Mouse (Mus musculus) neural tube, embryonic 10.5 days (tissue): ENCODE results near the gene Trak1.

Experiments used
- DNase-seq: peaks from one replicate; pipeline ENCODE4 v3.0.0-alpha.2; 2017; ENCODE audit warnings: low spot score; ENCODE audit errors: extremely low spot score

The Trak1 gene

DNA sequence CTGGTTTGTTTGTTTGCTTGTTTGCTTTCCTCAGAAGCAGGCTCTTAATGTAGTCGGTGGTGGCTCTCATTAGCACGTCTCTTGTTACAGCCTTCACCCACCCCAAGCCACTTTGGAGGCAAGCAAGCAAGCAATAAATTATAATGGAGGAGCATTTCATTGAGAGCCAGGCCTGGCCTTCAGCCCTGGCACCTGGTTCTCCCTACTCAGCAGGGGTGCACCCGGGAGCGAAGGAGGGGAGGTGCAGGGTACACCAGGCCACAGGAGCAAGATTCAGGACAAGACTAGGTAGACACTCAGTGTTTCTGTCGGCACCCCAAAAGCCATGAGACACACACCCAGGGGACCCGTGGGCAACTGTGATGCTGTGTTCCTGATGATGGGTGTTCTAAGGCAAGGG, 72.3 kb downstream of the Trak1 start:
- DNase-seq, result no peak

DNA sequence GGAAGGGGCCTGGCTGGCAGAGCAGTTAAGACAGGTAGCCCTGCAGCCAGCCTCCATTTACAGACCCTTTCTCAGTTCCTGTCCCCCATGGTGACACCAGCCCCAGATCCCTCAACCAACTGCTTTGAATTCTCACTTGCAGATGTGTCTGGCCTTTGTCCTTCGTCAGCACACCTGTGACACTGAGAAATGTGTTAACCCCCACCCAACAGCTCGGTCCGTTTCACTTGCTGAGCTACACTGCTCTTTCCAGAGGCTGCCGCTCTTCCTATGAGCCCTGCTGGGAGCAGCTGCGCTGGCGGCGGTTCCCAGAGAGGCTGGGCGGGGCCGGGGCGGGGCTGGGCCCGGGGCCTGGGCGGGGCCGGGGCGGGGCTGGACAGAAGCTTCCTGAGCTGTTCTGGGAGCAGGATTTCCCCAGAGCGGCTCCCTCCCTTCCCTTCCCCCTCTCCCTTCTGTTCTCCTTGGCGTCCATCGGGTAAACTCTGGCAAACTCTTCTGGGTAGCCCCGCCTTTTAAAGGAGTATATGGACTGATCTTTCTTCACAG, 74.1 kb downstream of the Trak1 start:
- peak; percentile 94 for DNase-seq

GRCm38 (mm10) chr9:121371946-121372646, 74.8 kb downstream of the Trak1 start:
- no peak for DNase-seq

DNA sequence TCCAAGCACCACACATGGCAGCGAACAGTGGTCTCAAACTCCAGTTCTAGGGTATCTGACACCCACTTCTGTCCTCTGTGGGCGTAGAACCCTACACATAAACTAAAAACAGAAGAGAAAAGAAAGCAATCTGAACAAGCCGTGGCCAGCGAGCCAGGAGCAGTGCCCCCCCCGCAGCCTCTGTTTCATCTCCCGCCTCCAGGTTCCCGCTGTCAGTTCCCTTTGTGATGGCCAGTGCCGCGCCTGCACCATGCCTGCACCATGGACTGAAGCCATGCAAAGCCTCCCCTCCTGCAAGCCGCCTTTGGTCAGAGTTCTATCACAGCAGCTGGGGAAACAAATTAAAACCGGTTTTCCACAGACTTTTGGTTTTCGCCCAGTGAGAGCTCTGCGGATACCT, 75.8 kb downstream of the Trak1 start:
- DNase-seq, result no peak

- DNase-seq, result no peak
These were observed 76.2 kb downstream of the Trak1 start for GRCm38 (mm10) chr9:121373512-121373911.

DNA sequence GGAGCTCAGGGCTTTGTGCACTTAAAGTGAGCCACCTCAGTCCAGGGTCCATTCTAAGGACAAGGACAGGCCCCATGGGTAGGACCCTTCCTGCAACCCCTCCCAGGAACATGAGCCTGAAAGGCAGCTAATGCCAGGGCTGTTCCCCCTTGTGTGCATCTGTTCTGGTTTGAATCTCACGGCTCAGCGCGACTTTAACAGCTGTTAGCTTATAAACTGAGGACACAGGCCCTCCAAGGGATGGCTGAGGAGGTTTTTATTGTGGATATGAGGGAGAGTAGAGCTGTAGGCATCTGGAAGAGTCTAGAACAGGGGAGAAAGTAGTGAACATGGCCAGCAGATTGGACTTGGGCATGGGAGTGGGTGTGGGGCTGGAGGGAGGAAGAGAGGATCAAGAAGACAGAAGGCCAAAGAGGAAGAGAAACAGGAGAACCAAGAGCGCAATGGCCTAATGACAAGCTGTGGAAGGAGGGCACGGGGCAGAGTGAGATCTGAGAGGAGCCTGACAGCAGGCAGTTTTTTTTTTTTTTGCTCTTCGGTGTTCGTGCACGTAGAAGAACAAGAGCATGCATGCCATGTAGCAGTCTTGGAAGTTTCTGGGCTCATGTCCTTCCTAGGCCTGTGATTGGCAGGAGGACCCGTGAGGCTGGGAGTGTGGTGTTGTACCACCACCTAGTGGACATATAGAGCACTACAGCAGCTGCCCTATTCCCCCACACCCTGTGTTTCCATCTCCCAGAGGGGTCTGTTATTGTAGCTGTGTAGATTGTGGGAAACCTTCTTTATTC, 77.0 kb downstream of the Trak1 start:
- peak; percentile 74 for DNase-seq

GRCm38 (mm10) chr9:121374864-121375255, 77.6 kb downstream of the Trak1 start:
- DNase-seq, result no peak

DNA sequence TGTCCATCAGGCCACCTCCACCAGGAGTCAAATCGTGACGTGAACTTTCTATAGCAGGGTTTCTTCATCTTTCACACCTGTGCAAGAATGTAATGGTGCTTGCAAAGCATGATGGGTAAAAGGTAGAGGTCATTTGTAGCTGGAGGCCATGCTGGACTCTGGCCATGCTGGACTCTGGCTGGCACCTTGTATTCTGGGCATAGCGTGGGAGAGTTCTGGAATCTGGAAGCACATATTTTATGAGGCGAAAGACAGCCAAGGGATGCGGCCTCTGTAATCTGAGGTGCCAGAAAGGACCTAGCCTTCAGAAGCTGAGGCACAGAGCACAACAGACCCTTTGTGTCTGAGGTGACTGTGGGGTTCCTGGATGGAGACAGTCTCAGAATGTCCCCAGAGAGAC, 78.8 kb downstream of the Trak1 start:
- no peak for DNase-seq

GRCm38 (mm10) chr9:121380310-121380920, 83.1 kb downstream of the Trak1 start:
- no peak for DNase-seq

GRCm38 (mm10) chr9:121381678-121382297, 84.5 kb downstream of the Trak1 start:
- no peak for DNase-seq

DNA sequence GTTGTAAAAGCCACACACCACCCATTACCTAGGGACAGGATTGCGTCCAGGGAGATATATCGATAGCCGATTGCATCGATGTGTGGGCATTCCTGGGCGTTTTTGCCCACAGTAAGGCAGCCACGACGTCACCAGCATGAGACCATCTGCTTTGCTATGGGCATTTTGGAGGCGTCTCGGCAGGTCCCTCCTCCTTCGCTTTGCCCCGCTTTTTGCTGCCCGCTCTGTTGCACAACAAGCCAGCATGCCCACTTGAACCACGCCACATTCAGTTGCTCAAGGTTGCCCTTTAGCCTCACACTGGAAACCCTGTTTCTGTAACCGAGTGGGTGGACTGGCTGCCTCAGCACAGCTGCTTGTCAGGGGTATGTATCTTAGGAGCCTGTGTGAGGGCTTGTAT, 85.3 kb downstream of the Trak1 start:
- no peak for DNase-seq

- DNase-seq, result no peak
These were observed 85.9 kb downstream of the Trak1 start for GRCm38 (mm10) chr9:121383180-121383586.

DNA sequence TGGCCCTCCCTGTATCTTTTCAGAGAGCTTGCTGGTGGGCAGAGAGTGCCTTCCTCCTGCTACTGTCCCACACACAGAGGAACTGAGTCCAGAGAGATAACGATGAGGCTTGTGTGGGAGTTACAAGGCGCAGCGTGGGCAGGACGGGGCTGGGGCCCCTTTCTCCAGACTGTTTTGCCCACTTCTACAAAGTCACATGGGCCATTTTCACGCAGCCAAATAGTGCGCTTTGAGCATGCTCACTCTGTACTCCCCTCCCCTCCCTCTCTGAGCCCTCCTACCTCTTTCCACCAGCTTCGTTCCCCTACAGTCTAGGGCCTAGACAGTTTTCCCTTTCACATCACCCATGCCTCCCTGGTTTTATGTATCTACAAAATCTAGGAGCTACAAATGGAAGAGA, 87.3 kb downstream of the Trak1 start:
- DNase-seq, result no peak

GRCm38 (mm10) chr9:121385091-121385748, 87.9 kb downstream of the Trak1 start:
- DNase-seq, result peak; percentile 81

- no peak for DNase-seq
These were observed 88.5 kb downstream of the Trak1 start for GRCm38 (mm10) chr9:121385749-121386350.

GRCm38 (mm10) chr9:121387539-121388272, 90.4 kb downstream of the Trak1 start:
- no peak for DNase-seq

- DNase-seq, result no peak
These were observed 91.1 kb downstream of the Trak1 start for GRCm38 (mm10) chr9:121388273-121388931.

DNA sequence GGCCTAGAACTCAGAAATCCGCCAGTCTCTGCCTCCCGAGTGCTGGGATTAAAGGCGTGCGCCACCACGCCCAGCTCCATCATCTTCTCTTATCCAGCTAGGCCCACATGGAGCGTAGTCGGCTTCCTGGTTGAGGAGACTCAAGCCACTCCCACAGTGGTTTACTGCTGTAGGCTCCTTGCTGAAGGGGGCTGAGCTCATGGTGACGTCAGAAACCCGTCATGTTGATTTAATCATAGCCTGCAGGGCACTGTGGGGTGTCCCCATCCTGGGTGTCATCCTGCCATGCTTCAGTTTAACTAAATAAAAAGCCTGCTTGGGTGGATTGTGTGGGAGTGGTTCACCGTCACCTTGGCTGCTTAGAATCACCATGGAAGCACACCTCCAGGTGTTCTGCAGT, 92.0 kb downstream of the Trak1 start:
- DNase-seq, result no peak

GRCm38 (mm10) chr9:121391898-121392297, 94.6 kb downstream of the Trak1 start:
- no peak for DNase-seq

DNA sequence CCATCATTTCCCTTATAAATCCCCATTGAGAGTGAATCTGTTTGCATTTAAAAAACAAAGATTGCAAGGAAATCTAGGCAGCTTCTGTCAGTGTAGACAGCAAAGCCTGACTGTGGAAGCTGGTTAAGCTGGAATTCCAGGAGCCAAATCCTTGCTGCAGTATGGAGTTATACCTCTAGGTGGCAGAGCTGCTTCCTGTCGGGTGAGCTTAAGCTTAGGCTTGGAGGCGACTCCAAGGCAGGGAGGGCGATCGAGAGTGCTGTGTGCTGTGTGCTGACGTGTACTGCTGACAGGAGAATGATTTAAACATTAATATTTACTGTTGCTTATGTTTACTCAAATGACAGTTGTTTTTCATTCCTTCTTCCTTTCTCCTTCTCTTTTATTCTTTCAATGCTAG, 95.1 kb downstream of the Trak1 start:
- peak; percentile 55 for DNase-seq
